Mouse (Mus musculus): ENCODE results near the gene Slfn4.
"Not testable (repeated sequence)": the region's sequence is repeated elsewhere in the genome, so short reads cannot be mapped to it uniquely, and the experiment has no call there.

Gene Slfn4

GRCm38 (mm10) chr11:83174948-83175539 is at the start of gene Slfn4:
Gene Slfn4 (plus strand): TSS chr11:83175186.
- DNase-seq (ENCODE audit: low spot score in 2 of 2), result no peak

DNA sequence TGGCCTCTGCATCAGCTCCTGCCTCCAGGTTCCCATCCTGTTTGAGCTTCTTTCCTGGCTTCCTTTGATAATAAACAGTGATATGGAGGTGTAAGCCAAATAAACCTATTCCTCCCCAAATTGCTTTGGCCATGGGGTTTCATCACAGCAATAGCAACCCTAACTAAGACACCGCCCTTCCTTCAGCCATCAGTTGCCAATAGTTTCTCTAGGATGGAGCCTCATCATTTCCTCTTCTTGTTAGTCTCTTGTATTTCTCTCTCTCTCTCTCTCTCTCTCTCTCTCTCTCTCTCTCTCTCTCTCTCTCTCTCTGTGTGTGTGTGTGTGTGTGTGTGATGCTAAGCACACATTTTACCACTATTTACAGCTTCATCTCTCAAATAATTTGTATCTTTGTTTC is 49.4 kb upstream of the Slfn4 start:
- DNase-seq (ENCODE audit: low spot score in 2 of 2), result not testable (repeated sequence)

GRCm38 (mm10) chr11:83137253-83137652 is 37.7 kb upstream of the Slfn4 start:
- DNase-seq (ENCODE audit: low spot score in 2 of 2), result not testable (repeated sequence)

GRCm38 (mm10) chr11:83148939-83149338 is 26.0 kb upstream of the Slfn4 start:
- DNase-seq (ENCODE audit: low spot score in 2 of 2), result not testable (repeated sequence)

DNA sequence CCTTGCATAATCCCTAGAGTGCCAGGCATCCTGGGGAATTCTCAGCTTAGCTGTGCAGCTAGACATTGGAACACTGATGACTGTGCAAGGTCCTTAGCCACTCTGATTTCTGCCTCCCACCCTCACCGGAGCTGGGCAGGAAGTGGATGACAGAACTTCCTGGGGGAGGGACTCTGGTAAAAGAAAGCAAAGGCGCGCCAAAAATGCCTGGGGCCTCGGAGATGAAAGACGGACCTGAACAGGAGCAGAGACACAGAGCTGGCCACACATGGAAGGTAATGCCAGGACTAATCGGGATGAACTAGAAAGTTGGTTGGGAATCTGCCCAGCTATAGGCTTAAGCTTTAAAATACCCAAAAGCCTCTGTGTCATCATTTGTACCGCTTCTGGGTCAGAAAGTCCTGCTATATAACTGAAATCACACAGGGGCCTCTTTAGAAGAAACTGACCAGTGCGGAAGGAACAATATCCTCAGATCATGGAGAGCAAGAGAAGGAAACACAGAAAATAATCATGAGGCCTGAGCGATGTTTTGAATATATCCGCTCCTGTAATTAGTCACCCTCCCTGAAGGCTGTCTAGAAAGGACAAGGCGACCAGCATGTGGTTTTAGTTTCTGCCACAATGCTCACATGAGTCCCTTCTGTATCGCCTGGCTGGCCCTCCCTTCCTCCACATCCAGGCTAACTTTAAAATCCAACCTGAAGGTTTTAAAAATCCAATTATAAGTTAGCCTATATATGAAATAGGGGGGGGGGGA is 16.3 kb downstream of the Slfn4 start, which contains the start of gene Slfn3:
Slfn3 (plus strand) TSS at position 197 of the 760 bp plus-strand sequence.
- DNase-seq (ENCODE audit: low spot score in 2 of 2), result peak; percentile 69 to 75

- peak; percentile 34 to 43 for DNase-seq (ENCODE audit: low spot score in 2 of 2)
Observed at GRCm38 (mm10) chr11:83192001-83192400, 17.0 kb downstream of the Slfn4 start.

- no peak for DNase-seq (ENCODE audit: low spot score in 2 of 2)
Observed at GRCm38 (mm10) chr11:83205002-83205401, 30.0 kb downstream of the Slfn4 start.

- no peak for DNase-seq (ENCODE audit: low spot score in 2 of 2)
Observed at GRCm38 (mm10) chr11:83216119-83216518, 41.1 kb downstream of the Slfn4 start.

DNA sequence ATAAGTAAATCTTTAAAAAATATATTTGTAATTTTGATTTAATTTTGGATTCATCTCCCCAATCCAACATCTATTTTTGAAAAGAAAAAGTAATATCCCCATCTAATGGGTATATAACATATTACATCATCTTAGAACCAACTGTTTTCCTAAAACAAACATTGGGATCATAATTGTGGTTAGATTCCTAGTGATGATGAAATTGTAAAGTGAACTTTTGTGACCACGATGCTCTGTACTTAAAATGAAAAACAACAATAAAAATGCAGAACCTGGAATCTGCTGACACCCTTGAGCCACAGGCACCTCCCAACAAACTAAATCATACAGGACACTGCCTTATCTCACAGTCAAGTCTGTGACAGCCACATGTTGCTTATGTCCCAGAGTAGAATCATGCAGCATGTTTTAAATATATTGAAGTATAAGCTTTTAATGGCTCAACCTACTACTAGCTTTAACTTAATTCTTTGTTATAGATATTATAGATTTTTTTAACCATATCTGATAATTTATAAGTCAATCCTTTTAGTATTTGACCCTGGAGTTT is 46.4 kb downstream of the Slfn4 start:
- DNase-seq (ENCODE audit: low spot score in 2 of 2), result no peak

GRCm38 (mm10) chr11:83223367-83223766 is 48.4 kb downstream of the Slfn4 start:
- peak; percentile 31 to 43 for DNase-seq (ENCODE audit: low spot score in 2 of 2)

DNA sequence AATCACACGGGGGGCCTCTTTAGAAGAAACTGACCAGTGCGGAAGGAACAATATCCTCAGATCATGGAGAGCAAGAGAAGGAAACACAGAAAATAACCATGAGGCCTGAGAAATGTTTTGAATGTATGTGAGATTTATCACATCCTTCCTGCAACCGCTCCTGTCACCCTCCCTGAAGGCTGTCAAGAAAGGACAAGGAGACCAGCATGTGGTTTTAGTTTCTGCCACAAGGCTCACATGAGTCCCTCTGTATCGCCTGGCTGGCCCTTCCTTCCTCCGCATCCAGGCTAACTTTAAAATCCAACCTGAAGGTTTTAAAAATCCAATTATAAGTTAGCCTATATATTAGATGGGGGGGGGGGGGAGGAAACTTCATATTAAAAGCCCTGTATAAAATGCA is 48.8 kb downstream of the Slfn4 start:
- DNase-seq (ENCODE audit: low spot score in 2 of 2), result not testable (repeated sequence)

- peak; percentile 63 to 69 for DNase-seq (ENCODE audit: low spot score in 2 of 2)
Observed at GRCm38 (mm10) chr11:83224217-83224616, 49.2 kb downstream of the Slfn4 start.

- no peak for DNase-seq (ENCODE audit: low spot score in 2 of 2)
Observed at GRCm38 (mm10) chr11:83224750-83225149, 49.8 kb downstream of the Slfn4 start.

- no peak for DNase-seq (ENCODE audit: low spot score in 2 of 2)
Observed at GRCm38 (mm10) chr11:83225371-83225960, 50.5 kb downstream of the Slfn4 start.

- DNase-seq (ENCODE audit: low spot score in 2 of 2), result no peak
Observed at GRCm38 (mm10) chr11:83227926-83228723, 53.1 kb downstream of the Slfn4 start.

DNA sequence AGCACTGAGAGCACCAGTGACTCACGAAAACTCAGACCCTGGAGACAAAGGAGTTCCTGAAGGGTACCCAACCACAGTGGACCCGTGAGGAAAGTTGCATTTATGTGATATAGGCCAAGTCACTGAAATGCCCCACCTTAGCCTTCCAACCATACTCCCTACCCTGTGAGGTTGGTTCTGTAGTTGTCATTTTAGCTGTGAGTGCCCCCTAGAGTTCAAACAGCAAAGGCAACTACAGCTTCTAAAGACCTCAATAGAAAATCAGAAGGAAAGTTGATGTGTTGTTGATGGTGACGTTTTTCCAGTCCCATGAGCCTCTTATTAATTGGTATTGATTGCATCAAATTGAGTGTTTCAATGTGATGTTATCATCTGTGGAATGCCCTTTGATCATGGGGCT is 56.0 kb downstream of the Slfn4 start:
- peak in 1 of 2 experiments; percentile 58 for DNase-seq (ENCODE audit: low spot score in 2 of 2)

GRCm38 (mm10) chr11:83233621-83234020 is 58.6 kb downstream of the Slfn4 start:
- not testable (repeated sequence) for DNase-seq (ENCODE audit: low spot score in 2 of 2)

- DNase-seq (ENCODE audit: low spot score in 2 of 2), result not testable (repeated sequence)
Observed at GRCm38 (mm10) chr11:83237390-83237789, 62.4 kb downstream of the Slfn4 start.

GRCm38 (mm10) chr11:83238389-83238788 is 63.4 kb downstream of the Slfn4 start:
- DNase-seq (ENCODE audit: low spot score in 2 of 2), result no peak

- DNase-seq (ENCODE audit: low spot score in 2 of 2), result no peak
Observed at GRCm38 (mm10) chr11:83239811-83240210, 64.8 kb downstream of the Slfn4 start.

Measured in thymus, postnatal 10 days (tissue).